Mouse (Mus musculus) olfactory bulb, adult 2 months (tissue): ENCODE data around the gene Hddc3. TPM values are rescaled to one million over a fixed set of nuclear protein-coding genes. Genes with fewer than 3 reads are reported as not detected.

ENCODE experiments used
- H3K27ac ChIP-seq: fragments of 200-500 bp; 2 replicates; pipeline ENCODE4 v1.5.1; 2012; ENCODE audit warnings: low read depth, low read length; ENCODE audit not compliant: insufficient read depth
- H3K4me1 ChIP-seq: fragments of 200-500 bp; 2 replicates; pipeline ENCODE4 v1.6.1; 2012; ENCODE audit warnings: low read length; ENCODE audit not compliant: control insufficient read depth, insufficient read depth
- H3K4me3 ChIP-seq: fragments of 200-500 bp; 2 replicates; pipeline ENCODE4 v1.5.1; 2012; ENCODE audit warnings: mild to moderate bottlenecking, low read depth, low read length, moderate library complexity; ENCODE audit not compliant: insufficient read depth
- CTCF ChIP-seq: fragments of 200-500 bp; IDR thresholded peaks from 2 replicates; pipeline ENCODE4 v1.5.1; 2012; ENCODE audit warnings: low read depth, mild to moderate bottlenecking, low read length, moderate library complexity; ENCODE audit not compliant: insufficient read depth
- POLR2A ChIP-seq: fragments of 200-500 bp; IDR thresholded peaks from 2 replicates; pipeline ENCODE4 v1.6.1; 2012; ENCODE audit warnings: mild to moderate bottlenecking, low read depth, low read length, moderate library complexity; ENCODE audit not compliant: insufficient read depth
- WGBS: fragments of 180-500 bp; shearing (Covaris S2); methylation state at CpG from one replicate; pipeline ENCODE4 v1.1.7; 2018; 5-methylcytosine and 5-hydroxymethylcytosine counted together
- polyA plus RNA-seq: library from polyadenylated mRNA; stranded (reverse); fragments of >200 nt; gene quantifications from 2 replicates; pipeline ENCODE4 v1.2.4, GENCODE M21; 2012; ENCODE audit warnings: low replicate concordance; ENCODE audit not compliant: missing spikeins, insufficient read depth, insufficient read length

The Hddc3 gene
- polyA plus RNA-seq, 1 experiment = not detected

GRCm38 (mm10) chr7:80325292-80325868 is 17.5 kb upstream of the Hddc3 start:
- H3K4me3 ChIP-seq = no peak overlapping the region
- peaks cover 10% of the 10 kb centered on the region for H3K4me1 ChIP-seq
- no peak overlapping the region for H3K27ac ChIP-seq
- TF ChIP-seq CTCF = no peak
- no peak for TF ChIP-seq POLR2A
- 79% methylated on average over 16 of the region's 16 CpGs for WGBS

GRCm38 (mm10) chr7:80326076-80326475 is 16.8 kb upstream of the Hddc3 start:
- TF ChIP-seq POLR2A (no peak), CTCF (no peak)
- H3K4me3 ChIP-seq = no peak overlapping the region
- peaks cover 10% of the 10 kb centered on the region for H3K4me1 ChIP-seq
- H3K27ac ChIP-seq = no peak overlapping the region
- WGBS = 97% methylated on average over 19 of the region's 19 CpGs

GRCm38 (mm10) chr7:80330278-80330677 is 12.6 kb upstream of the Hddc3 start:
- Histone ChIP-seq H3K27ac (no peak overlapping the region), H3K4me3 (no peak overlapping the region), H3K4me1 (peaks cover 10% of the 10 kb centered on the region)
- TF ChIP-seq POLR2A = no peak
- TF ChIP-seq CTCF = no peak
- 81% methylated on average over 8 of the region's 8 CpGs for WGBS

GRCm38 (mm10) chr7:80331433-80331832 is 11.5 kb upstream of the Hddc3 start:
- Histone ChIP-seq H3K27ac (no peak overlapping the region), H3K4me1 (peaks cover 11% of the 10 kb centered on the region; the same call in 1 of the 2 replicates), H3K4me3 (no peak overlapping the region)
- 93% methylated on average over 19 of the region's 19 CpGs for WGBS
- no peak for TF ChIP-seq POLR2A
- TF ChIP-seq CTCF = no peak

GRCm38 (mm10) chr7:80334848-80335247 is 8.1 kb upstream of the Hddc3 start:
- Histone ChIP-seq H3K4me3 (no peak overlapping the region), H3K27ac (no peak overlapping the region), H3K4me1 (peaks cover 22% of the 10 kb centered on the region)
- WGBS = 92% methylated on average over 4 of the region's 4 CpGs
- TF ChIP-seq CTCF (no peak), POLR2A (no peak)

- H3K4me1 ChIP-seq = peaks cover 31% of the 10 kb centered on the region
- no peak for TF ChIP-seq POLR2A
- no peak for TF ChIP-seq CTCF
- H3K27ac ChIP-seq = no peak overlapping the region
- WGBS = 92% methylated on average over 3 of the region's 3 CpGs
- H3K4me3 ChIP-seq = no peak overlapping the region
These were observed 6.0 kb upstream of the Hddc3 start for GRCm38 (mm10) chr7:80336932-80337331.

GRCm38 (mm10) chr7:80339371-80339770 is 3.5 kb upstream of the Hddc3 start:
- Histone ChIP-seq H3K4me3 (peak overlapping the region; percentile 96), H3K4me1 (peaks cover 38% of the 10 kb centered on the region), H3K27ac (peak overlapping the region; percentile 9; the same call in 1 of the 2 replicates)
- WGBS = 3% methylated on average over 17 of the region's 17 CpGs
- TF ChIP-seq CTCF (no peak), POLR2A (no peak)

GRCm38 (mm10) chr7:80339793-80340628 is 2.9 kb upstream of the Hddc3 start:
- peak overlapping the region; percentile 91 for H3K27ac ChIP-seq
- peak; percentile 76 for TF ChIP-seq POLR2A
- peak; percentile 54; the same call in 1 of the 2 replicates for TF ChIP-seq CTCF
- H3K4me3 ChIP-seq = peak overlapping the region; percentile 96
- peaks cover 37% of the 10 kb centered on the region for H3K4me1 ChIP-seq
- under 1% methylated on average over 45 of the region's 45 CpGs for whole genome bisulfite sequencing

GRCm38 (mm10) chr7:80340793-80341192 is 2.1 kb upstream of the Hddc3 start, which contains the start of gene Unc45a:
Gene Unc45a (minus strand): TSS chr7:80341005.
- peak within 1 kb of the TSS; percentile 91 for H3K27ac ChIP-seq
- WGBS = 2% methylated on average over 11 of the region's 11 CpGs
- TF ChIP-seq CTCF (peak; percentile 66; the same call in 1 of the 2 replicates), POLR2A (no peak)

More at GRCm38 (mm10) chr7:80340793-80341192, 2.1 kb upstream of the Hddc3 start, which contains the start of gene Unc45a:
- H3K4me3 ChIP-seq = peak within 1 kb of the TSS; percentile 96
- peaks cover 31% of the 10 kb centered on the region for H3K4me1 ChIP-seq
